Mouse (Mus musculus): ENCODE measurements at regions not wholly inside any gene's neighbourhood (a gene's known extent, or its start where the extent isn't known, plus 50 kb on each side); places are given as distances from the start of the nearest gene placed in this dataset.

GRCm38 (mm10) chr4:52176240-52176639 is 262.8 kb upstream of the Smc2 start:
- ATAC-seq (replicated peaks; ENCODE audit: low FRiP score, low TSS enrichment, low read depth) (no peak), DNase-seq (ENCODE audit: low spot score) (no peak)
- no peaks in the 10 kb centered on the region for H3K36me3 ChIP-seq (ENCODE audit: control insufficient read depth, insufficient read depth, low read length)
- H3K9ac ChIP-seq (ENCODE audit: low read length): no peak overlapping the region
- no peak overlapping the region for H3K27ac ChIP-seq (ENCODE audit: low read depth)
- H3K4me1 ChIP-seq (replicated peaks; ENCODE audit: control insufficient read depth, insufficient read depth, low read length): no peaks in the 10 kb centered on the region
- H3K4me2 ChIP-seq (ENCODE audit: low read length): no peak overlapping the region
- 93% methylated on average over 4 of the region's 4 CpGs for WGBS
- no peak overlapping the region for H3K4me3 ChIP-seq (ENCODE audit: low read depth, low read length)
- no peaks in the 10 kb centered on the region for H3K27me3 ChIP-seq (replicated peaks; ENCODE audit: control insufficient read depth, insufficient read depth, low read length)
- H3K9me3 ChIP-seq (ENCODE audit: control insufficient read depth, low read length): no peaks in the 10 kb centered on the region

- H3K9me3 ChIP-seq (ENCODE audit: control insufficient read depth, low read length): no peaks in the 10 kb centered on the region
- H3K9ac ChIP-seq (ENCODE audit: low read length): no peak overlapping the region
- H3K27ac ChIP-seq (ENCODE audit: low read depth): no peak overlapping the region
- DNase-seq (ENCODE audit: low spot score) (no peak), ATAC-seq (replicated peaks; ENCODE audit: low FRiP score, low TSS enrichment, low read depth) (no peak)
- no peak overlapping the region for H3K4me2 ChIP-seq (ENCODE audit: low read length)
- no peaks in the 10 kb centered on the region for H3K4me1 ChIP-seq (replicated peaks; ENCODE audit: control insufficient read depth, insufficient read depth, low read length)
- H3K36me3 ChIP-seq (ENCODE audit: control insufficient read depth, insufficient read depth, low read length): no peaks in the 10 kb centered on the region
- H3K27me3 ChIP-seq (replicated peaks; ENCODE audit: control insufficient read depth, insufficient read depth, low read length): no peaks in the 10 kb centered on the region
- 84% methylated on average over 3 of the region's 3 CpGs for WGBS
- H3K4me3 ChIP-seq (ENCODE audit: low read depth, low read length): no peak overlapping the region
These were observed 241.3 kb upstream of the Smc2 start for GRCm38 (mm10) chr4:52197777-52198176.

GRCm38 (mm10) chr4:52210601-52211000 is 228.4 kb upstream of the Smc2 start:
- H3K4me2 ChIP-seq (ENCODE audit: low read length): no peak overlapping the region
- H3K27ac ChIP-seq (ENCODE audit: low read depth): no peak overlapping the region
- H3K4me3 ChIP-seq (ENCODE audit: low read depth, low read length): no peak overlapping the region
- DNase-seq (ENCODE audit: low spot score) (no peak), ATAC-seq (replicated peaks; ENCODE audit: low FRiP score, low TSS enrichment, low read depth) (no peak)
- H3K27me3 ChIP-seq (replicated peaks; ENCODE audit: control insufficient read depth, insufficient read depth, low read length): no peaks in the 10 kb centered on the region
- H3K4me1 ChIP-seq (replicated peaks; ENCODE audit: control insufficient read depth, insufficient read depth, low read length): no peaks in the 10 kb centered on the region
- H3K9ac ChIP-seq (ENCODE audit: low read length): no peak overlapping the region
- H3K9me3 ChIP-seq (ENCODE audit: control insufficient read depth, low read length): no peaks in the 10 kb centered on the region
- H3K36me3 ChIP-seq (ENCODE audit: control insufficient read depth, insufficient read depth, low read length): no peaks in the 10 kb centered on the region

- H3K9ac ChIP-seq (ENCODE audit: low read length): no peak overlapping the region
- no peaks in the 10 kb centered on the region for H3K9me3 ChIP-seq (ENCODE audit: control insufficient read depth, low read length)
- DNase-seq (ENCODE audit: low spot score) (no peak), ATAC-seq (replicated peaks; ENCODE audit: low FRiP score, low TSS enrichment, low read depth) (no peak)
- H3K27ac ChIP-seq (ENCODE audit: low read depth): no peak overlapping the region
- H3K27me3 ChIP-seq (replicated peaks; ENCODE audit: control insufficient read depth, insufficient read depth, low read length): no peaks in the 10 kb centered on the region
- H3K4me2 ChIP-seq (ENCODE audit: low read length): no peak overlapping the region
- H3K4me3 ChIP-seq (ENCODE audit: low read depth, low read length): no peak overlapping the region
- no peaks in the 10 kb centered on the region for H3K4me1 ChIP-seq (replicated peaks; ENCODE audit: control insufficient read depth, insufficient read depth, low read length)
- H3K36me3 ChIP-seq (ENCODE audit: control insufficient read depth, insufficient read depth, low read length): no peaks in the 10 kb centered on the region
- 40% methylated on average over 5 of the region's 5 CpGs for WGBS
These were observed 228.0 kb upstream of the Smc2 start for GRCm38 (mm10) chr4:52211022-52211421.

GRCm38 (mm10) chr4:52213363-52213762 is 225.7 kb upstream of the Smc2 start:
- no peaks in the 10 kb centered on the region for H3K4me1 ChIP-seq (replicated peaks; ENCODE audit: control insufficient read depth, insufficient read depth, low read length)
- no peak overlapping the region for H3K4me2 ChIP-seq (ENCODE audit: low read length)
- H3K4me3 ChIP-seq (ENCODE audit: low read depth, low read length): no peak overlapping the region
- 0 out of 2 replicates have a peak, but pooled peaks have one; percentile 23 for ATAC-seq (replicated peaks; ENCODE audit: low FRiP score, low TSS enrichment, low read depth)
- no peaks in the 10 kb centered on the region for H3K9me3 ChIP-seq (ENCODE audit: control insufficient read depth, low read length)
- H3K36me3 ChIP-seq (ENCODE audit: control insufficient read depth, insufficient read depth, low read length): no peaks in the 10 kb centered on the region
- no peak overlapping the region for H3K9ac ChIP-seq (ENCODE audit: low read length)
- DNase-seq (ENCODE audit: low spot score): no peak
- WGBS: 71% methylated on average over 3 of the region's 3 CpGs
- no peaks in the 10 kb centered on the region for H3K27me3 ChIP-seq (replicated peaks; ENCODE audit: control insufficient read depth, insufficient read depth, low read length)
- H3K27ac ChIP-seq (ENCODE audit: low read depth): no peak overlapping the region
